Mouse (Mus musculus) lung, embryonic 14.5 days (tissue): Measurements from ENCODE around the gene Atp5g2. TPM values are rescaled to one million over a fixed set of nuclear protein-coding genes. Genes with fewer than 3 reads are reported as not detected.

Source experiments
- ATAC-seq: fragments of 200-750 bp; cut with Nextera tagmentation; 2 replicates; pipeline ENCODE4 v1.8.0; 2017; ENCODE audit warnings: mild to moderate bottlenecking, moderate TSS enrichment, moderate library complexity; ENCODE audit not compliant: insufficient read depth
- DNase-seq: peaks from one replicate; pipeline ENCODE4 v3.0.0-alpha.2; 2015
- H3K27ac ChIP-seq: fragments of 300-500 bp; sonication (generic); 2 replicates; pipeline ENCODE4 v1.5.1; 2014; ENCODE audit warnings: low read depth, mild to moderate bottlenecking, moderate library complexity
- H3K27me3 ChIP-seq: fragments of 300-500 bp; sonication (generic); 2 replicates; pipeline ENCODE4 v1.6.1; 2014; ENCODE audit warnings: low read length, control low read depth; ENCODE audit not compliant: insufficient read depth
- H3K36me3 ChIP-seq: fragments of 300-500 bp; sonication (generic); 2 replicates; pipeline ENCODE4 v1.6.1; 2014; ENCODE audit warnings: control low read depth; ENCODE audit not compliant: insufficient read depth
- H3K4me1 ChIP-seq: fragments of 300-500 bp; sonication (generic); 2 replicates; pipeline ENCODE4 v1.6.1; 2014; ENCODE audit warnings: antibody characterized with exemption, control low read depth; ENCODE audit not compliant: insufficient read depth
- H3K4me2 ChIP-seq: fragments of 300-500 bp; sonication (generic); 2 replicates; pipeline ENCODE4 v1.6.1; 2014; ENCODE audit warnings: mild to moderate bottlenecking
- H3K4me3 ChIP-seq: fragments of 300-500 bp; sonication (generic); 2 replicates; pipeline ENCODE4 v1.5.1; 2014; ENCODE audit warnings: low read depth, low read length
- H3K9ac ChIP-seq: fragments of 300-500 bp; sonication (generic); 2 replicates; pipeline ENCODE4 v1.6.1; 2014
- H3K9me3 ChIP-seq: fragments of 300-500 bp; sonication (generic); 2 replicates; pipeline ENCODE4 v1.6.1; 2016; ENCODE audit warnings: low read depth, low read length, control low read depth
- CTCF ChIP-seq: IDR thresholded peaks from 2 replicates; pipeline ENCODE4 v1.5.1; 2016; ENCODE audit warnings: antibody characterized with exemption, low read depth
- WGBS: fragments of 180-500 bp; shearing (Covaris S2); extraction: QIAGEN DNeasy Blood & Tissue Kit; methylation state at CpG from one replicate; pipeline ENCODE4 v1.1.7; 2014; 5-methylcytosine and 5-hydroxymethylcytosine counted together
- polyA plus RNA-seq: library from polyadenylated mRNA; unstranded; fragments of >200 nt; fragmentation: Nextera tagmentation; extraction: Ambion mirVana; gene quantifications from 2 replicates; pipeline ENCODE4 v1.2.1, GENCODE M21; 2014

Atp5g2 gene
- polyA plus RNA-seq, 1 experiment from 2014 or later: 94.8 TPM

- Histone ChIP-seq H3K4me3 (no peak overlapping the region), H3K27me3 (no peaks in the 10 kb centered on the region), H3K27ac (no peak overlapping the region), H3K36me3 (no peaks in the 10 kb centered on the region), H3K9me3 (no peaks in the 10 kb centered on the region), H3K9ac (no peak overlapping the region), H3K4me1 (no peaks in the 10 kb centered on the region), H3K4me2 (no peak overlapping the region)
- no peak for ATAC-seq
- DNase-seq: no peak
- no peak for TF ChIP-seq CTCF
- WGBS: 15% methylated on average over 4 of the region's 4 CpGs
Measured at GRCm38 (mm10) chr15:102685791-102686190, 13.6 kb upstream of the Atp5g2 start.

GRCm38 (mm10) chr15:102683670-102684069 is 11.5 kb upstream of the Atp5g2 start:
- peak; percentile 35 for DNase-seq
- 10% methylated on average over 1 of the region's 1 CpGs for WGBS

GRCm38 (mm10) chr15:102676345-102676744 is 4.2 kb upstream of the Atp5g2 start:
- WGBS: 94% methylated on average over 2 of the region's 2 CpGs
- ATAC-seq: no peak

More at GRCm38 (mm10) chr15:102683670-102684069, 11.5 kb upstream of the Atp5g2 start:
- no peak; the same call in 1 of the 2 replicates for ATAC-seq
- Histone ChIP-seq H3K9ac (no peak overlapping the region), H3K9me3 (no peaks in the 10 kb centered on the region), H3K27ac (no peak overlapping the region), H3K4me2 (no peak overlapping the region), H3K4me3 (no peak overlapping the region), H3K36me3 (no peaks in the 10 kb centered on the region), H3K4me1 (no peaks in the 10 kb centered on the region), H3K27me3 (no peaks in the 10 kb centered on the region)
- peak; percentile 51 for TF ChIP-seq CTCF

GRCm38 (mm10) chr15:102673548-102673947 is 1.4 kb upstream of the Atp5g2 start:
- peak overlapping the region; percentile 100 for H3K27ac ChIP-seq
- TF ChIP-seq CTCF: no peak
- DNase-seq: peak; percentile 87
- 5% methylated on average over 10 of the region's 10 CpGs for WGBS
- H3K4me3 ChIP-seq: peak overlapping the region; percentile 14
- H3K9me3 ChIP-seq: no peaks in the 10 kb centered on the region
- H3K36me3 ChIP-seq: peaks cover 10% of the 10 kb centered on the region
- peaks cover 17% of the 10 kb centered on the region for H3K4me1 ChIP-seq
- ATAC-seq: peak; percentile 53
- H3K9ac ChIP-seq: no peak overlapping the region; the same call in 1 of the 2 replicates
- H3K27me3 ChIP-seq: no peaks in the 10 kb centered on the region
- peak overlapping the region; percentile 63 for H3K4me2 ChIP-seq

More at GRCm38 (mm10) chr15:102676345-102676744, 4.2 kb upstream of the Atp5g2 start:
- Histone ChIP-seq H3K4me3 (no peak overlapping the region), H3K36me3 (no peaks in the 10 kb centered on the region), H3K4me2 (no peak overlapping the region), H3K4me1 (peaks cover 9% of the 10 kb centered on the region), H3K9ac (no peak overlapping the region), H3K27me3 (no peaks in the 10 kb centered on the region), H3K9me3 (no peaks in the 10 kb centered on the region), H3K27ac (no peak overlapping the region)
- no peak for DNase-seq
- TF ChIP-seq CTCF: peak; percentile 33; the same call in 1 of the 2 replicates

GRCm38 (mm10) chr15:102671721-102672214 is 384 bp downstream of the Atp5g2 start:
- DNase-seq (peak; percentile 94), ATAC-seq (peak; percentile 78)
- H3K4me1 ChIP-seq: peaks cover 17% of the 10 kb centered on the region
- H3K4me3 ChIP-seq: peak overlapping the region; percentile 77
- H3K36me3 ChIP-seq: peaks cover 26% of the 10 kb centered on the region
- WGBS: under 1% methylated on average over 33 of the region's 34 CpGs
- H3K9me3 ChIP-seq: no peaks in the 10 kb centered on the region
- no peaks in the 10 kb centered on the region for H3K27me3 ChIP-seq
- H3K27ac ChIP-seq: peak overlapping the region; percentile 100
- H3K4me2 ChIP-seq: peak overlapping the region; percentile 63
- H3K9ac ChIP-seq: peak overlapping the region; percentile 84
- no peak for TF ChIP-seq CTCF

GRCm38 (mm10) chr15:102670767-102671575 is 1.2 kb downstream of the Atp5g2 start:
- no peaks in the 10 kb centered on the region for H3K27me3 ChIP-seq
- H3K27ac ChIP-seq: peak overlapping the region; percentile 100
- peaks cover 17% of the 10 kb centered on the region for H3K4me1 ChIP-seq
- peak; percentile 97 for TF ChIP-seq CTCF
- DNase-seq (peak; percentile 99), ATAC-seq (peak; percentile 92)
- H3K9ac ChIP-seq: peak overlapping the region; percentile 96
- WGBS: under 1% methylated on average over 53 of the region's 53 CpGs
- H3K4me2 ChIP-seq: peak overlapping the region; percentile 63
- peaks cover 34% of the 10 kb centered on the region for H3K36me3 ChIP-seq
- H3K9me3 ChIP-seq: no peaks in the 10 kb centered on the region
- peak overlapping the region; percentile 77 for H3K4me3 ChIP-seq

- Histone ChIP-seq H3K27ac (peak overlapping the region; percentile 100), H3K9me3 (no peaks in the 10 kb centered on the region), H3K4me1 (peaks cover 17% of the 10 kb centered on the region), H3K4me2 (peak overlapping the region; percentile 63), H3K9ac (peak overlapping the region; percentile 96), H3K4me3 (peak overlapping the region; percentile 77), H3K36me3 (peaks cover 41% of the 10 kb centered on the region), H3K27me3 (no peaks in the 10 kb centered on the region)
- ATAC-seq (no peak), DNase-seq (peak; percentile 23)
- no peak for TF ChIP-seq CTCF
- 10% methylated on average over 6 of the region's 6 CpGs for WGBS
Measured at GRCm38 (mm10) chr15:102670281-102670680, 1.9 kb downstream of the Atp5g2 start.
